Mouse (Mus musculus) cerebellum, adult 8-10 months (tissue): ENCODE measurements around the gene Hace1.

Experiments used
- DNase-seq: peaks from one replicate; pipeline ENCODE4 v3.0.0; 2022

Hace1 gene

DNA sequence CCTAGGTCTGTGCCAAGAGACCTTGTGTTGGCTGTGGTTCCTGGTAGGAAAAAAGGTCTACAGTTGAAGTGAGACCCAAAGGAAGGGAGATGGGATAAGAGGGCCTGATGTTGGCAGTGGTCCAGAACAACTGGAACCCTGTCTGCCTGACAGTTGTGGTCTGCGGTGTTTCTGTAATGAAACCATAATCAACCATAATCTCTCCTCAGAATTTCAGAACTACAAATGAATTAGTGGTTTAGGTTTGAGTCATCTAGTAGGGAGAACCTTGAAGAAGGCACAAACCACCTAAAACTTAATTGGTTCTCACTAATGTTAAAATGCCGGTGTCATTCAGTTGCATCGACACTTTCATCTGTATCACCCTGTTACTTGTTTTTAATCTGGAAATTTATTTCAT lies 133.2 kb downstream of the Hace1 start:
- DNase-seq, result no peak

DNA sequence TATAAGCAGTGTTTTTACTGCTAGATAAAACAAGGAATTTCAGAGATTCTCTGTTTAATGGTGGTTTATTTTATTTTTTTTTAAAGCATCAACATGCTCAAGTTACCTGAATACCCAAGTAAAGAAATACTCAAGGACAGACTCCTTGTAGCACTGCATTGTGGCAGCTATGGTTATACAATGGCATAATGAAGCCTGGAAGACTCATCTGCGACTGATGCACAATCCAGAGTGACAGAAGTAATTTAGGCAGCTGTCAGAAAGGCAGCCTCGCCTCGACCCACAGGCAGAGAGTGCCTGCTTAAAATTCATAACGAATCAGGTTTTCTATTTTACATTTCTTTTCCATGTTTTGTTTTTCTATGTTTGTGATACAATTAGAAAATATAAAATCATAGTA lies 133.7 kb downstream of the Hace1 start:
- no peak for DNase-seq
